Mouse (Mus musculus): ENCODE measurements around the gene Cdh13.

DNA sequence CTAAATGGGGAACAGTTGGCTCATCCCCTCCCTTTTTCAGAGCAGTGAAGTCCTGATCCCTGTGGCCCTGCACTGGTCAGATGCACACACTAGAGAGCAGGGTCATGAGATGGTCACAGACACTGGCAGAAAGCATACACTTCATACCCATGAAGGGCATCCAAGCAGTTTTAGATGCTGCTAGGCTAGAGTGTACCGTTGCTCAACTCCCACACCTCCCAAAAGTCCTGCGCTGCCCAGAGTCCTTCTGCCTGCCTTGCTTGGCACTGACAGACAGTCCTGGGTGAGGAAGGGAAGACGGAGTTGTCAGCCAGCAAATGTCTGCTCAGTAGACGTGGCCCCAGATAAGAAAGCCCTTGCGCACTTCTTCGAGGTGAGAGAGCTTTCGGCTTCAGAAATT, 33.6 kb upstream of the Cdh13 start:
- TF ChIP-seq POLR2A (IDR thresholded peaks at IDR 0.05; ENCODE audit: insufficient read length, low read depth): no peak
- no peak for TF ChIP-seq TCF12 (IDR thresholded peaks at IDR 0.05; ENCODE audit: insufficient read depth, poor library complexity, severe bottlenecking)
- TF ChIP-seq E2F4 (IDR thresholded peaks at IDR 0.05; ENCODE audit: insufficient read depth): no peak
- TF ChIP-seq POLR2AphosphoS2 (IDR thresholded peaks at IDR 0.05; ENCODE audit: insufficient read length, low read depth): no peak
- no peak for TF ChIP-seq USF1 (IDR thresholded peaks at IDR 0.05; ENCODE audit: low read depth)
- no peak for TF ChIP-seq MAX (IDR thresholded peaks at IDR 0.05; ENCODE audit: low read depth)
- TF ChIP-seq CEBPB (IDR thresholded peaks at IDR 0.05; ENCODE audit: insufficient read depth, poor library complexity, severe bottlenecking): no peak

Measured in myocyte (in vitro differentiated cells).